Mouse (Mus musculus): ENCODE data around the gene Acox1. TPM values are rescaled to one million over a fixed set of nuclear protein-coding genes. Genes with fewer than 3 reads are reported as not detected.

Gene Acox1
- polyA plus RNA-seq, 1 experiment from 2014 or later = 54.5 TPM

GRCm38 (mm10) chr11:116185836-116186235, 13.0 kb downstream of the Acox1 start:
- Histone ChIP-seq H3K4me3 (no peak overlapping the region), H3K27me3 (no peaks in the 10 kb centered on the region), H3K36me3 (peaks cover 30% of the 10 kb centered on the region), H3K9me3 (no peaks in the 10 kb centered on the region), H3K27ac (replicated peaks) (0 out of 2 replicates have a peak overlapping the region, but pooled peaks have one; percentile 16), H3K4me2 (replicated peaks) (no peak overlapping the region), H3K4me1 (peaks cover 15% of the 10 kb centered on the region), H3K9ac (replicated peaks) (no peak overlapping the region)
- 84% methylated on average over 3 of the region's 3 CpGs for WGBS
- no peak for ATAC-seq (replicated peaks)

GRCm38 (mm10) chr11:116178411-116179121, 20.3 kb downstream of the Acox1 start:
- H3K9ac ChIP-seq (replicated peaks) = no peak overlapping the region

GRCm38 (mm10) chr11:116176010-116176409, 22.8 kb downstream of the Acox1 start:
- ATAC-seq (replicated peaks) = no peak
- Histone ChIP-seq H3K27me3 (no peaks in the 10 kb centered on the region), H3K9ac (replicated peaks) (no peak overlapping the region), H3K4me2 (replicated peaks) (no peak overlapping the region), H3K36me3 (peaks cover 78% of the 10 kb centered on the region), H3K9me3 (no peaks in the 10 kb centered on the region), H3K4me1 (no peaks in the 10 kb centered on the region), H3K27ac (replicated peaks) (no peak overlapping the region), H3K4me3 (no peak overlapping the region)
- WGBS = 88% methylated on average over 7 of the region's 7 CpGs

More at GRCm38 (mm10) chr11:116178411-116179121, 20.3 kb downstream of the Acox1 start:
- Histone ChIP-seq H3K27ac (replicated peaks) (no peak overlapping the region), H3K27me3 (no peaks in the 10 kb centered on the region), H3K9me3 (no peaks in the 10 kb centered on the region), H3K4me1 (no peaks in the 10 kb centered on the region), H3K36me3 (peaks cover 75% of the 10 kb centered on the region), H3K4me2 (replicated peaks) (no peak overlapping the region), H3K4me3 (no peak overlapping the region)
- WGBS = 85% methylated on average over 20 of the region's 20 CpGs
- ATAC-seq (replicated peaks) = no peak

- no peak for ATAC-seq (replicated peaks)
- H3K27ac ChIP-seq (replicated peaks) = no peak overlapping the region
- H3K9ac ChIP-seq (replicated peaks) = no peak overlapping the region
- no peaks in the 10 kb centered on the region for H3K4me1 ChIP-seq
- no peak overlapping the region for H3K4me2 ChIP-seq (replicated peaks)
- H3K27me3 ChIP-seq = no peaks in the 10 kb centered on the region
- H3K4me3 ChIP-seq = no peak overlapping the region
- H3K9me3 ChIP-seq = no peaks in the 10 kb centered on the region
- peaks cover 68% of the 10 kb centered on the region for H3K36me3 ChIP-seq
- WGBS = 95% methylated on average over 22 of the region's 22 CpGs
Observed at GRCm38 (mm10) chr11:116174775-116175448, 23.9 kb downstream of the Acox1 start.

GRCm38 (mm10) chr11:116171959-116172358, 26.9 kb downstream of the Acox1 start:
- Histone ChIP-seq H3K36me3 (peaks cover 43% of the 10 kb centered on the region), H3K4me3 (no peak overlapping the region), H3K9ac (replicated peaks) (no peak overlapping the region), H3K27ac (replicated peaks) (peak overlapping the region; percentile 2; the same call in 1 of the 2 replicates), H3K4me1 (peaks cover 7% of the 10 kb centered on the region), H3K27me3 (no peaks in the 10 kb centered on the region), H3K9me3 (no peaks in the 10 kb centered on the region), H3K4me2 (replicated peaks) (no peak overlapping the region)
- ATAC-seq (replicated peaks) = no peak
- WGBS = 78% methylated on average over 2 of the region's 2 CpGs

GRCm38 (mm10) chr11:116170003-116170800, 28.6 kb downstream of the Acox1 start:
- H3K9ac ChIP-seq (replicated peaks) = no peak overlapping the region
- no peaks in the 10 kb centered on the region for H3K27me3 ChIP-seq
- peaks cover 31% of the 10 kb centered on the region for H3K36me3 ChIP-seq
- H3K4me1 ChIP-seq = peaks cover 24% of the 10 kb centered on the region
- no peak overlapping the region for H3K4me3 ChIP-seq
- H3K27ac ChIP-seq (replicated peaks) = no peak overlapping the region
- no peak overlapping the region for H3K4me2 ChIP-seq (replicated peaks)
- no peaks in the 10 kb centered on the region for H3K9me3 ChIP-seq
- no peak for ATAC-seq (replicated peaks)
- WGBS = 84% methylated on average over 5 of the region's 5 CpGs

GRCm38 (mm10) chr11:116169214-116169613, 29.6 kb downstream of the Acox1 start:
- H3K36me3 ChIP-seq = peaks cover 23% of the 10 kb centered on the region
- H3K9me3 ChIP-seq = no peaks in the 10 kb centered on the region
- no peak overlapping the region for H3K9ac ChIP-seq (replicated peaks)
- no peak for ATAC-seq (replicated peaks)
- H3K4me1 ChIP-seq = peaks cover 25% of the 10 kb centered on the region
- H3K4me3 ChIP-seq = no peak overlapping the region
- no peak overlapping the region for H3K4me2 ChIP-seq (replicated peaks)
- no peak overlapping the region for H3K27ac ChIP-seq (replicated peaks)
- no peaks in the 10 kb centered on the region for H3K27me3 ChIP-seq
- 87% methylated on average over 3 of the region's 3 CpGs for whole genome bisulfite sequencing

- peak within 1 kb of the TSS; percentile 92 for H3K27ac ChIP-seq (replicated peaks)
- WGBS = under 1% methylated on average over 40 of the region's 40 CpGs
- peaks cover 20% of the 10 kb centered on the region for H3K36me3 ChIP-seq
- H3K27me3 ChIP-seq = no peaks in the 10 kb centered on the region
- peak within 1 kb of the TSS; percentile 67 for H3K4me2 ChIP-seq (replicated peaks)
- peaks cover 27% of the 10 kb centered on the region for H3K4me1 ChIP-seq
- H3K9me3 ChIP-seq = no peaks in the 10 kb centered on the region
- peak within 1 kb of the TSS; percentile 88 for H3K9ac ChIP-seq (replicated peaks)
- ATAC-seq (replicated peaks) = peak; percentile 99
- H3K4me3 ChIP-seq = peak within 1 kb of the TSS; percentile 84
Observed at GRCm38 (mm10) chr11:116167884-116168439, 30.9 kb downstream of the Acox1 start, which contains the start of gene Fbf1. Gene Fbf1 (minus strand): TSS chr11:116168166.

- Histone ChIP-seq H3K36me3 (peaks cover 13% of the 10 kb centered on the region), H3K27me3 (no peaks in the 10 kb centered on the region), H3K9ac (replicated peaks) (peak overlapping the region; percentile 88), H3K4me3 (peak overlapping the region; percentile 84), H3K27ac (replicated peaks) (peak overlapping the region; percentile 92), H3K9me3 (no peaks in the 10 kb centered on the region), H3K4me1 (peaks cover 33% of the 10 kb centered on the region), H3K4me2 (replicated peaks) (peak overlapping the region; percentile 67)
- no peak for ATAC-seq (replicated peaks)
- WGBS = 6% methylated on average over 6 of the region's 6 CpGs
Observed at GRCm38 (mm10) chr11:116167232-116167631, 31.6 kb downstream of the Acox1 start.

- WGBS = 27% methylated on average over 9 of the region's 9 CpGs
- no peak overlapping the region for H3K27ac ChIP-seq (replicated peaks)
- H3K9me3 ChIP-seq = no peaks in the 10 kb centered on the region
- peaks cover 34% of the 10 kb centered on the region for H3K4me1 ChIP-seq
- ATAC-seq (replicated peaks) = no peak
- H3K4me3 ChIP-seq = no peak overlapping the region
- H3K4me2 ChIP-seq (replicated peaks) = no peak overlapping the region
- H3K36me3 ChIP-seq = peaks cover 40% of the 10 kb centered on the region
- 0 out of 2 replicates have a peak overlapping the region, but pooled peaks have one; percentile 5 for H3K9ac ChIP-seq (replicated peaks)
- H3K27me3 ChIP-seq = no peaks in the 10 kb centered on the region
Observed at GRCm38 (mm10) chr11:116163002-116163401, 35.8 kb downstream of the Acox1 start.

- H3K4me3 ChIP-seq = no peak overlapping the region
- H3K36me3 ChIP-seq = peaks cover 48% of the 10 kb centered on the region
- H3K27me3 ChIP-seq = no peaks in the 10 kb centered on the region
- ATAC-seq (replicated peaks) = 0 out of 2 replicates have a peak, but pooled peaks have one; percentile 37
- H3K9ac ChIP-seq (replicated peaks) = no peak overlapping the region
- H3K27ac ChIP-seq (replicated peaks) = peak overlapping the region; percentile 43; the same call in 1 of the 2 replicates
- H3K4me2 ChIP-seq (replicated peaks) = no peak overlapping the region
- 51% methylated on average over 10 of the region's 10 CpGs for WGBS
- no peaks in the 10 kb centered on the region for H3K9me3 ChIP-seq
- H3K4me1 ChIP-seq = peaks cover 32% of the 10 kb centered on the region
Observed at GRCm38 (mm10) chr11:116162146-116162545, 36.7 kb downstream of the Acox1 start.
